Mouse (Mus musculus): Measurements from ENCODE around the gene Cxcl2.

GRCm38 (mm10) chr5:90899308-90899707, 4.4 kb upstream of the Cxcl2 start:
- TF ChIP-seq TCF12 (IDR thresholded peaks at IDR 0.05; ENCODE audit: insufficient read depth, poor library complexity, severe bottlenecking) (no peak), POLR2A (IDR thresholded peaks at IDR 0.05; ENCODE audit: insufficient read length, low read depth) (no peak), MAX (IDR thresholded peaks at IDR 0.05; ENCODE audit: low read depth) (no peak), SRF (IDR thresholded peaks at IDR 0.05; ENCODE audit: control insufficient read depth, insufficient read length, low read depth) (no peak), USF1 (IDR thresholded peaks at IDR 0.05; ENCODE audit: low read depth) (no peak), E2F4 (IDR thresholded peaks at IDR 0.05; ENCODE audit: insufficient read depth) (no peak)
